Comparison of ENCODE assay signal across 8 mouse cellular contexts in the genomic region with DNA sequence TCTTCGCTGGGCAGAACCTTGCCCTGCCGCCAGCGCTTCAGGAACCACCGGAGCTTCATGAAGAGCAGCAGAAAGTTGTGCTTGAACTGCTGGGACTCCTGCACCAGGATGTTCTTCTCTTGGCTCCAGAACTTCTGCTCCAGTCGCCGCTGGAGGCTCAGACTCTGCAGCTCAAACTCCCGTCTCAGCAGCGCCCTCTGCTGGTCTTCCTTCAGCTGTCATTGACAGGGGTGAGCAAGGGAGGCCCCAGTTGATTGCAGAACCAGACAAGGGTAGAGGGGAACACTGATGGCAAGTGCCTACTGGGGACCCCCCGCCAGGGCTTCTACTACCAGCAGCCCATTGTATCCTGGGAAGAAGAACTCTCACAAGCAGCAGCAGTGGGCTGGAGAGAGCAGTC. TPM values are rescaled to one million over a fixed set of nuclear protein-coding genes. Genes with fewer than 3 reads are reported as not detected.
A peak's percentile ranks its signal among the peaks of the same experiment; 100 is the strongest.
DNase-seq lines count a peak whose midpoint lies in the region; ATAC-seq and TF ChIP-seq lines count a peak whose summit lies in the region.

No protein-coding gene starts in this region.

- no peaks in the 10 kb centered on the region for H3K4me1 ChIP-seq in ES-Bruce4 (ENCODE audit: control insufficient read depth, insufficient read depth, low read length)
- H3K4me1 ChIP-seq in bone marrow, adult 2 months (ENCODE audit: control insufficient read depth, insufficient read depth, low read length) = no peaks in the 10 kb centered on the region; the same call in 1 of the 2 replicates

- peak; percentile 83 to 93 for DNase-seq in heart, postnatal 10 days
- peak; percentile 85 to 92 for DNase-seq in layer of hippocampus, adult 2 months (ENCODE audit: low spot score in 2 of 2)
- DNase-seq in lung, postnatal 14 days = peak; percentile 94
- DNase-seq in right cerebral cortex, adult 2 months (ENCODE audit: low spot score in 2 of 2) = peak; percentile 83 to 93
- peak; percentile 61 for DNase-seq in urinary bladder, postnatal 10 days (ENCODE audit: low spot score)

- 0 out of 2 replicates have a peak, but pooled peaks have one; percentile 55 for ATAC-seq in erythroid progenitor cell, adult 5-6 weeks (replicated peaks; ENCODE audit: low FRiP score, poor library complexity, severe bottlenecking)

- 0 out of 2 replicates have a peak overlapping the region, but pooled peaks have one; percentile 2 for H3K9ac ChIP-seq in ES-Bruce4 (ENCODE audit: low read depth, poor library complexity, severe bottlenecking)

- H3K27ac ChIP-seq in ES-Bruce4 (ENCODE audit: insufficient read depth, low read length) = no peak overlapping the region
- H3K27ac ChIP-seq in bone marrow, adult 2 months (ENCODE audit: control insufficient read depth, insufficient read depth, low read depth, low read length, poor library complexity) = no peak overlapping the region
- H3K27ac ChIP-seq in layer of hippocampus, adult 2 months = no peak overlapping the region

- TF ChIP-seq POLR2A in ES-Bruce4 (IDR thresholded peaks at IDR 0.05; ENCODE audit: insufficient read depth, low read length) = no peak
- no peak for TF ChIP-seq POLR2A in bone marrow, adult 2 months (IDR thresholded peaks at IDR 0.05; ENCODE audit: borderline replicate concordance, control insufficient read depth, low read depth, low read length)

- no peak for TF ChIP-seq EP300 in ES-Bruce4 (IDR thresholded peaks at IDR 0.05; ENCODE audit: insufficient read depth, low read depth, low read length)

- H3K9me3 ChIP-seq in ES-Bruce4 (replicated peaks; ENCODE audit: control insufficient read depth, insufficient read depth, low read length, poor library complexity, severe bottlenecking) = no peaks in the 10 kb centered on the region

- WGBS in bone marrow, adult 2 months = 37% methylated on average over 9 of the region's 9 CpGs

- peak; percentile 92 for TF ChIP-seq CTCF in ES-Bruce4 (IDR thresholded peaks at IDR 0.05; ENCODE audit: low read depth, low read length)
- peak; percentile 91 for TF ChIP-seq CTCF in bone marrow, adult 2 months (IDR thresholded peaks at IDR 0.05; ENCODE audit: control insufficient read depth, insufficient read depth, low read length)
- TF ChIP-seq CTCF in layer of hippocampus, adult 2 months (conservative IDR thresholded peaks at IDR 0.05) = peak; percentile 95

- H3K27me3 ChIP-seq in ES-Bruce4 (ENCODE audit: control insufficient read depth, insufficient read depth, low read length, poor library complexity, severe bottlenecking) = no peaks in the 10 kb centered on the region

- no peaks in the 10 kb centered on the region for H3K36me3 ChIP-seq in ES-Bruce4 (ENCODE audit: control insufficient read depth, insufficient read depth, low read length, poor library complexity, severe bottlenecking)

- intact Hi-C loops in heart, postnatal 10 days (cut with DNase I) = loop anchor here (2.0 kb wide), 2 partner anchors 48 to 64 kb away; a partner anchor contains a TSS

- peak overlapping the region; percentile 50 for H3K4me3 ChIP-seq in ES-Bruce4 (ENCODE audit: low read depth, low read length)
- H3K4me3 ChIP-seq in bone marrow, adult 2 months (replicated peaks; ENCODE audit: control insufficient read depth, low read depth, low read length) = no peak overlapping the region
- no peak overlapping the region for H3K4me3 ChIP-seq in layer of hippocampus, adult 2 months

RNA-seq across cellular contexts. Expression of a gene that starts 23.9 kb away (rescaled TPM):
- 33.3 and 40.8 TPM in 2 replicates for polyA plus RNA-seq in ES-Bruce4 (2011; ENCODE audit: insufficient read depth, insufficient read length, low read depth, missing spikeins)
- polyA plus RNA-seq in bone marrow, adult 2 months (2011; ENCODE audit: insufficient read depth, insufficient read length, low replicate concordance, missing spikeins) = 13.9 and 17.2 TPM in 2 replicates
- total RNA-seq in erythroid progenitor cell, adult 5-6 weeks (2015; ENCODE audit: low replicate concordance) = 56.9 and 59.5 TPM in 2 replicates
- total RNA-seq in erythroid progenitor cell, adult 5-6 weeks (2017; ENCODE audit: low replicate concordance) = 62.4 and 101 TPM in 2 replicates
- 10 to 100 TPM in 1 of 2 experiments, 1 to 10 TPM in 1; 7.7 to 10.5 TPM for total RNA-seq in heart, postnatal 10 days (2021)
- 1 to 10 TPM; 2.8 to 3.7 TPM for total RNA-seq in layer of hippocampus, adult 2 months (2021)

RNA-seq across cellular contexts. Expression of a gene that starts 38.9 kb away (rescaled TPM):
- 56.8 and 61.7 TPM in 2 replicates for polyA plus RNA-seq in ES-Bruce4 (2011; ENCODE audit: insufficient read depth, insufficient read length, low read depth, missing spikeins)
- polyA plus RNA-seq in bone marrow, adult 2 months (2011; ENCODE audit: insufficient read depth, insufficient read length, low replicate concordance, missing spikeins) = 11.3 and 17.1 TPM in 2 replicates
- total RNA-seq in erythroid progenitor cell, adult 5-6 weeks (2015; ENCODE audit: low replicate concordance) = 16.6 and 21.4 TPM in 2 replicates
- 11.7 and 14.6 TPM in 2 replicates for total RNA-seq in erythroid progenitor cell, adult 5-6 weeks (2017; ENCODE audit: low replicate concordance)
- 10 to 100 TPM; 25.9 to 26.5 TPM for total RNA-seq in heart, postnatal 10 days (2021)
- total RNA-seq in layer of hippocampus, adult 2 months (2021) = 100 to 1,000 TPM; 416 to 430 TPM

RNA-seq across cellular contexts. Expression of a gene that starts 48.2 kb away (rescaled TPM):
- polyA plus RNA-seq in ES-Bruce4 (2011; ENCODE audit: insufficient read depth, insufficient read length, low read depth, missing spikeins) = 9.8 and 11.5 TPM in 2 replicates
- polyA plus RNA-seq in bone marrow, adult 2 months (2011; ENCODE audit: insufficient read depth, insufficient read length, low replicate concordance, missing spikeins) = 3.0 and 5.0 TPM in 2 replicates
- 0.36 and 0.42 TPM in 2 replicates for total RNA-seq in erythroid progenitor cell, adult 5-6 weeks (2015; ENCODE audit: low replicate concordance)
- 2.8 and 3.6 TPM in 2 replicates for total RNA-seq in erythroid progenitor cell, adult 5-6 weeks (2017; ENCODE audit: low replicate concordance)
- total RNA-seq in heart, postnatal 10 days (2021) = 10 to 100 TPM; 33.3 to 34.6 TPM
- total RNA-seq in layer of hippocampus, adult 2 months (2021) = 10 to 100 TPM; 31.4 to 36.3 TPM

RNA-seq across cellular contexts. Expression of a gene that starts 56.1 kb away (rescaled TPM):
- not detected in 2 replicates for polyA plus RNA-seq in ES-Bruce4 (2011; ENCODE audit: insufficient read depth, insufficient read length, low read depth, missing spikeins)
- polyA plus RNA-seq in bone marrow, adult 2 months (2011; ENCODE audit: insufficient read depth, insufficient read length, low replicate concordance, missing spikeins) = not detected in 2 replicates
- total RNA-seq in erythroid progenitor cell, adult 5-6 weeks (2015; ENCODE audit: low replicate concordance) = not detected in 2 replicates
- total RNA-seq in erythroid progenitor cell, adult 5-6 weeks (2017; ENCODE audit: low replicate concordance) = not detected in 2 replicates
- total RNA-seq in heart, postnatal 10 days (2021) = not detected
- total RNA-seq in layer of hippocampus, adult 2 months (2021) = not detected

Comparison
In these comparisons a context has a peak if more than half of its experiments do, and no peak if none do; other contexts are left out.
1. RNA of a gene that starts 23.9 kb away (total RNA-seq): 56.9 to 101 TPM in erythroid progenitor cell, adult 5-6 weeks; 7.7 to 10.5 TPM in heart, postnatal 10 days and 2.8 to 3.7 TPM in layer of hippocampus, adult 2 months; every median in the first group is over 4 times any median in the second.
2. RNA of a gene that starts 38.9 kb away (total RNA-seq): 416 to 430 TPM in layer of hippocampus, adult 2 months; 25.9 to 26.5 TPM in heart, postnatal 10 days and 11.7 to 21.4 TPM in erythroid progenitor cell, adult 5-6 weeks; every median in the first group is over 10 times any median in the second.
3. RNA of a gene that starts 48.2 kb away (total RNA-seq): 31.4 to 36.3 TPM in layer of hippocampus, adult 2 months and 33.3 to 34.6 TPM in heart, postnatal 10 days; 0.36 to 3.6 TPM in erythroid progenitor cell, adult 5-6 weeks; every median in the first group is over 4 times any median in the second.
4. Peak in every context shown above with its lines, with median percentiles within 50 percentile points of each other: CTCF ChIP-seq and DNase-seq.